In the genomic region with DNA sequence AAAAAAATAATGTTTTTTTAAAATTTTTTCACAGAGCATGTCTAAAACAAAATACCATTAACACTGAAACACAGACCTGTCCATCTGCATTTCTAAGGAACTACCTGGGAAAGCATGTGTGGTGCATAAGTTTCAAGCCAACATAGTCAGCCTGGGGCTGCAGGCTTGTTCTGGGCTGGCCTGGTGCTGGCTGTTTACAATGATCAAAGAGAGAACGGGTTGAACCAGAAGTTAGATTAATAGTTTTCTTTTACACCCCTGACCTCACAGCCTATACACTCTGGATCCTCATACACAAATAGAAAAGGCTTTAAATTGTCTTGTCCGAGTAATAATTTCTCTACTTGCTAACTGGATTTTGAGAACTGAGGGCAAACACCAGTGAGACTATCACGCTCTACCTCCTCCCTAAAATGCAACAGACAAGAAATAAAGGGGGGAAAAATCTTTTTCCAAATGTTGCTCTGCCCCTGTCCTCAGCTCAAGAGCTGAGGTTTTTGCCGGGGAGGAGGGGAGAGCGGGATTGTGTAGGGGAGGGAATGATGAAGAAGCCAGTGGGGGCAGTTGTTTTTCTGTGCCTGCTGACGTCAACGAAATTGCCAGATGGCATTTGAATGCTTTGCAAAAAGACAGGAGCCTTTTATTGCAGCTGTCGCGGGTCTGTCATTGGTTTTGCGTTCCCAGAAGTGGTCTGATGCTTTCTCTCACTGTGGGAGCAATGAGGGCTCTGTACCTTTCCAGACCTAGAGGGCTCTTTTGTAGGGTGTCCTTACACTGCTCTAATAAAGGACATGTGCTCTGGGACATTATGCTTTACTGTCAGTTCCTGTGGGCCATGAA, we compare ENCODE assay signal across 8 mouse cellular contexts.
DNase-seq lines count a peak whose midpoint lies in the region; ATAC-seq and TF ChIP-seq lines count a peak whose summit lies in the region.

No protein-coding gene starts in this region.

- peaks cover 12% of the 10 kb centered on the region for H3K4me1 ChIP-seq in neural tube, embryonic 15.5 days

- DNase-seq in adrenal gland, adult 8-10 months, result peak; percentile 16
- DNase-seq in adrenal gland, postnatal 4 days (ENCODE audit: low spot score in 2 of 2), result no peak
- peak; percentile 37 for DNase-seq in Muller cell, postnatal 12 days (ENCODE audit: inconsistent ontology term)
- peak; percentile 22 to 65 for DNase-seq in frontal cortex, adult 2 months (ENCODE audit: extremely low spot score in 1 of 2, low spot score in 1 of 2)
- peak; percentile 36 to 42 for DNase-seq in left cerebral cortex, adult 2 months (ENCODE audit: extremely low spot score in 1 of 2, low spot score in 2 of 2)
- no peak for DNase-seq in spleen, adult 12 weeks (ENCODE audit: low spot score)
- no peak for DNase-seq in thymus, postnatal 10 days (ENCODE audit: low spot score in 2 of 2)

- TF ChIP-seq CTCF in left cerebral cortex, adult 2 months (IDR thresholded peaks at IDR 0.05), result no peak

- no peaks in the 10 kb centered on the region for H3K27me3 ChIP-seq in neural tube, embryonic 15.5 days (replicated peaks)

- 19% methylated on average over 10 of the region's 10 CpGs for WGBS in neural tube, embryonic 15.5 days

- H3K9me3 ChIP-seq in neural tube, embryonic 15.5 days (replicated peaks), result no peaks in the 10 kb centered on the region

- 0 out of 2 replicates have a peak overlapping the region, but pooled peaks have one; percentile 44 for H3K27ac ChIP-seq in left cerebral cortex, adult 2 months
- peak overlapping the region; percentile 24; the same call in 1 of the 2 replicates for H3K27ac ChIP-seq in neural tube, embryonic 15.5 days (replicated peaks)

- ATAC-seq in neural tube, embryonic 15.5 days (ENCODE audit: low FRiP score), result peak; percentile 56

- no peaks in the 10 kb centered on the region for H3K36me3 ChIP-seq in neural tube, embryonic 15.5 days

- peak overlapping the region; percentile 21 for H3K4me2 ChIP-seq in neural tube, embryonic 15.5 days

- H3K9ac ChIP-seq in neural tube, embryonic 15.5 days (replicated peaks), result no peak overlapping the region

- intact Hi-C loops in left cerebral cortex, adult 2 months (cut with DNase I), result no loop called here

- H3K4me3 ChIP-seq in left cerebral cortex, adult 2 months, result no peak overlapping the region
- no peak overlapping the region for H3K4me3 ChIP-seq in neural tube, embryonic 15.5 days (replicated peaks)

Comparison
In these comparisons a context has a peak if more than half of its experiments do, and no peak if none do; other contexts are left out.
1. DNase-seq: peak in adrenal gland, adult 8-10 months (single experiment), Muller cell, postnatal 12 days (single experiment), frontal cortex, adult 2 months (2 of 2) and left cerebral cortex, adult 2 months (2 of 2); none in adrenal gland, postnatal 4 days (0 of 2), spleen, adult 12 weeks (single experiment) and thymus, postnatal 10 days (0 of 2).